Mouse (Mus musculus) neural tube, embryonic 11.5 days (tissue): Measurements from ENCODE around the gene 6030452D12Rik. TPM values are rescaled to one million over a fixed set of nuclear protein-coding genes. Genes with fewer than 3 reads are reported as not detected.

Experiments
- ATAC-seq: fragments of 200-750 bp; cut with Nextera tagmentation; 2 replicates; pipeline ENCODE4 v1.8.0; 2017; ENCODE audit warnings: moderate number of reproducible peaks, mild to moderate bottlenecking, moderate TSS enrichment, moderate library complexity; ENCODE audit not compliant: insufficient read depth, low FRiP score, low TSS enrichment
- DNase-seq: peaks from one replicate; pipeline ENCODE4 v3.0.0-alpha.2; 2015; ENCODE audit warnings: low spot score
- H3K27ac ChIP-seq: fragments of 300-500 bp; sonication (generic); 2 replicates; pipeline ENCODE4 v1.5.1; 2014; ENCODE audit warnings: low read depth, mild to moderate bottlenecking, low read length
- H3K27me3 ChIP-seq: fragments of 300-500 bp; sonication (generic); 2 replicates; pipeline ENCODE4 v1.6.1; 2014; ENCODE audit warnings: mild to moderate bottlenecking, low read length, mixed read lengths; ENCODE audit not compliant: control insufficient read depth, insufficient read depth
- H3K36me3 ChIP-seq: fragments of 300-500 bp; sonication (generic); 2 replicates; pipeline ENCODE4 v1.6.1; 2014; ENCODE audit warnings: mild to moderate bottlenecking, low read length, moderate library complexity, mixed read lengths; ENCODE audit not compliant: control insufficient read depth, insufficient read depth
- H3K4me1 ChIP-seq: fragments of 300-500 bp; sonication (generic); 2 replicates; pipeline ENCODE4 v1.6.1; 2014; ENCODE audit warnings: low read length, mixed read lengths; ENCODE audit not compliant: control insufficient read depth, insufficient read depth
- H3K4me2 ChIP-seq: fragments of 300-500 bp; sonication (generic); 2 replicates; pipeline ENCODE4 v1.6.1; 2014; ENCODE audit warnings: low read depth, mild to moderate bottlenecking, moderate library complexity
- H3K4me3 ChIP-seq: fragments of 300-500 bp; sonication (generic); 2 replicates; pipeline ENCODE4 v1.5.1; 2014; ENCODE audit warnings: low read depth, low read length
- H3K9ac ChIP-seq: fragments of 300-500 bp; sonication (generic); 2 replicates; pipeline ENCODE4 v1.6.1; 2014; ENCODE audit warnings: mild to moderate bottlenecking, low read length
- H3K9me3 ChIP-seq: fragments of 300-500 bp; sonication (generic); 2 replicates; pipeline ENCODE4 v1.6.1; 2016; ENCODE audit warnings: low read length; ENCODE audit not compliant: control insufficient read depth
- WGBS: fragments of 180-500 bp; shearing (Covaris S2); extraction: QIAGEN DNeasy Blood & Tissue Kit; methylation state at CpG from one replicate; pipeline ENCODE4 v1.1.7; 2014; 5-methylcytosine and 5-hydroxymethylcytosine counted together
- polyA plus RNA-seq: library from polyadenylated mRNA; unstranded; fragments of >200 nt; fragmentation: Nextera tagmentation; extraction: Ambion mirVana; gene quantifications from 2 replicates; pipeline ENCODE4 v1.2.1, GENCODE M21; 2014

The 6030452D12Rik gene
- not detected in 2 replicates for polyA plus RNA-seq

GRCm38 (mm10) chr8:106500018-106500685, at the start of gene 6030452D12Rik:
Gene 6030452D12Rik, plus strand, starts transcription at chr8:106500522.
- no peaks in the 10 kb centered on the region for H3K36me3 ChIP-seq
- no peak within 1 kb of the TSS for H3K4me3 ChIP-seq
- H3K27me3 ChIP-seq = no peaks in the 10 kb centered on the region
- no peak within 1 kb of the TSS for H3K9ac ChIP-seq
- H3K4me1 ChIP-seq = no peaks in the 10 kb centered on the region
- H3K4me2 ChIP-seq = no peak within 1 kb of the TSS
- WGBS = 84% methylated on average over 8 of the region's 8 CpGs
- no peaks in the 10 kb centered on the region for H3K9me3 ChIP-seq
- no peak for ATAC-seq
- H3K27ac ChIP-seq = no peak within 1 kb of the TSS
- no peak for DNase-seq

- H3K4me2 ChIP-seq = no peak overlapping the region
- DNase-seq (no peak), ATAC-seq (no peak)
- H3K27ac ChIP-seq = no peak overlapping the region
- no peaks in the 10 kb centered on the region for H3K27me3 ChIP-seq
- no peak overlapping the region for H3K9ac ChIP-seq
- no peaks in the 10 kb centered on the region for H3K4me1 ChIP-seq
- 76% methylated on average over 6 of the region's 6 CpGs for WGBS
- H3K9me3 ChIP-seq = no peaks in the 10 kb centered on the region
- no peaks in the 10 kb centered on the region for H3K36me3 ChIP-seq
- no peak overlapping the region for H3K4me3 ChIP-seq
Observed at GRCm38 (mm10) chr8:106451301-106452085, 48.8 kb upstream of the 6030452D12Rik start.

- Histone ChIP-seq H3K27ac (no peak overlapping the region), H3K27me3 (no peaks in the 10 kb centered on the region), H3K9me3 (no peaks in the 10 kb centered on the region), H3K9ac (no peak overlapping the region), H3K4me1 (no peaks in the 10 kb centered on the region), H3K36me3 (no peaks in the 10 kb centered on the region), H3K4me3 (no peak overlapping the region), H3K4me2 (no peak overlapping the region)
- WGBS = 75% methylated on average over 12 of the region's 12 CpGs
- DNase-seq (no peak), ATAC-seq (no peak)
Observed at GRCm38 (mm10) chr8:106452701-106453481, 47.4 kb upstream of the 6030452D12Rik start.

DNA sequence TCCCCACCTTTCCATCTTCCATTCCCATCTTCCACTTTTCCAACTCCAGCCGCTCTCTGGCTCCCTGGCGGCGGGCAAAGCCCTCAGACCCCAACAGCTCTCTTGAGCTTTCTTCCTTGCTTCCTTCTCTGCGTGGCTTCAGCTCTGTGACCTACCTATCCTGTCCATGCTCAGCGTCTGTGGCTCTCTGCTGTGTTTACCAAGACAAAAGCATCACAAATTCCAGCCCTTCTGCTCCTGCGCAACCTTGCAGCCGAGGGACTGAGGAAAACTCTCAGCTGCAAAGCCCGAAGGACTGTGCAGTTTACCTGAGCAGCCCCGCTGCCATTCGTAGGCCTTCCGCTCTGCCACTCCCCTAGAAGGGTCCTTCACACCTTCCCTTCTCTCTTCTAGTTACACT, 46.3 kb upstream of the 6030452D12Rik start:
- ATAC-seq (no peak), DNase-seq (no peak)
- no peak overlapping the region for H3K4me2 ChIP-seq
- no peaks in the 10 kb centered on the region for H3K36me3 ChIP-seq
- H3K9ac ChIP-seq = no peak overlapping the region
- no peak overlapping the region for H3K27ac ChIP-seq
- H3K9me3 ChIP-seq = no peaks in the 10 kb centered on the region
- H3K27me3 ChIP-seq = no peaks in the 10 kb centered on the region
- H3K4me3 ChIP-seq = no peak overlapping the region
- no peaks in the 10 kb centered on the region for H3K4me1 ChIP-seq
- 75% methylated on average over 11 of the region's 11 CpGs for WGBS

GRCm38 (mm10) chr8:106462131-106462530, 38.2 kb upstream of the 6030452D12Rik start:
- Histone ChIP-seq H3K9me3 (no peaks in the 10 kb centered on the region), H3K9ac (no peak overlapping the region), H3K4me2 (no peak overlapping the region), H3K27ac (no peak overlapping the region), H3K4me1 (no peaks in the 10 kb centered on the region), H3K36me3 (no peaks in the 10 kb centered on the region), H3K27me3 (no peaks in the 10 kb centered on the region), H3K4me3 (no peak overlapping the region)
- no peak for DNase-seq
- no peak for ATAC-seq
- 68% methylated on average over 5 of the region's 5 CpGs for WGBS

DNA sequence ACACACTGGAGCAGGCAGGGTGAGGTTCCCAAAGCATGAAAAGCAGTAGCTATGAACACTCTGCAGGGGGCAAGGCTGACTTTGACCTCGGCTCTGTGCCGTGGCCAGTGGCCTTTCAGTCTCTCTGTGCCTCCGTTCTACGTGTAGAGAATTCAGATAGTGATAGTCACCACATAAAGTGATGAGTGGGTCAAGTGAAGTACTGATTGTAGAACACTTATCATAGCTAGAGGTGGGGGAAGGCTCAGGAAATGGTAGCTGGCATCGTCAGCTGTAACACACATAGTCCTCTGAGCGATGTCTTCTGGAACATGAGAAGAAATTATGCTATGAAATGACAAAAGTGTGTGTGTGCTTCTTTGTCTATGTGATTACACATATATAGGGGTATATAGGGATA, 36.5 kb upstream of the 6030452D12Rik start:
- no peak overlapping the region for H3K4me2 ChIP-seq

GRCm38 (mm10) chr8:106469485-106469884, 30.8 kb upstream of the 6030452D12Rik start:
- Histone ChIP-seq H3K9me3 (no peaks in the 10 kb centered on the region), H3K4me2 (no peak overlapping the region), H3K27ac (no peak overlapping the region), H3K36me3 (no peaks in the 10 kb centered on the region), H3K27me3 (no peaks in the 10 kb centered on the region), H3K4me3 (no peak overlapping the region), H3K4me1 (no peaks in the 10 kb centered on the region), H3K9ac (no peak overlapping the region)
- DNase-seq = no peak
- 44% methylated on average over 7 of the region's 7 CpGs for WGBS
- ATAC-seq = no peak

More for the DNA sequence above, 36.5 kb upstream of the 6030452D12Rik start:
- Histone ChIP-seq H3K9me3 (no peaks in the 10 kb centered on the region), H3K9ac (no peak overlapping the region), H3K27ac (no peak overlapping the region), H3K4me3 (no peak overlapping the region), H3K27me3 (no peaks in the 10 kb centered on the region), H3K4me1 (no peaks in the 10 kb centered on the region), H3K36me3 (no peaks in the 10 kb centered on the region)
- WGBS = 84% methylated on average over 6 of the region's 6 CpGs
- DNase-seq = no peak
- ATAC-seq = no peak

DNA sequence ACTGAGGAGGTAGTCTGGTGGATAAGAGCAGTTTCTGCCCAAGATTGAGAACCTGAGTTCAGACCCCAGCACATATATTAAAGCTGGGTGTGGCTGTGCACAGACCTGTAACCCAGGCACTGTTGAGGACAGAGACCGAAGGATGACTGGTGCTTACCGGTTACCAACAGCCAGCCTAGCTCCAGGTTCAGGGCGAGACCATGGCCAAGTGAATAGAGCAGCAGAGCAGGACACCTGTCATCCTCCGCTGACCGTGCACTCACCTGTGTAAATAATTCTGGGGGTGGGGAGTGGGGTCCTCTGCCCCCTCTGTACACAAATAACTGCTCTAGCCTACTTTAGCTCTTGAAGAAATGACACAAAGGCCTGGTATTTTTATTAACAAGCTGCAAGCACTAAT, 26.3 kb upstream of the 6030452D12Rik start:
- H3K36me3 ChIP-seq = no peaks in the 10 kb centered on the region
- no peaks in the 10 kb centered on the region for H3K27me3 ChIP-seq
- no peak for DNase-seq
- WGBS = 92% methylated on average over 5 of the region's 5 CpGs
- no peaks in the 10 kb centered on the region for H3K9me3 ChIP-seq
- no peak for ATAC-seq
- H3K9ac ChIP-seq = no peak overlapping the region
- H3K27ac ChIP-seq = no peak overlapping the region
- no peak overlapping the region for H3K4me2 ChIP-seq
- no peak overlapping the region for H3K4me3 ChIP-seq
- no peaks in the 10 kb centered on the region for H3K4me1 ChIP-seq
